Comparison of ENCODE assay signal across 9 mouse cellular contexts in the genomic region with DNA sequence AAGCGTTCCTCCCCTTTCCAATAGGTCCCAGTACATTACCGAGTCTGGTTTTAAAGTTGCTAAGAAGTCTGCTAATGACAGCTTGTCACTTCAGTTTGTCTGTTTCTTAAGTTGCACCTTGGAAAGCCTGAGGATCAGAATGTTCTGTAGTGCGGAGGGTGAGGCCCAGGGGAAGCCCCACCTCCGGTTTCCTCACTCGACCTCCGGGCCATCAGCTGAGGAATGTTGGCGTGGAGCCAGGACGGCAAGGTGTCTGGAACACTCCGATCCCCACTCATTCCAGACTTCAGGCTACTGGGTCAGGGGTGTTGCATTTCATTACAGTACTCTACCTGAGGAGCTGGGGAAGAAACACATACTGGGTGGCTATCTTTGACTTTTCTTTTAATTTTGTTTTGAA.
DNase-seq lines count a peak whose midpoint lies in the region; ATAC-seq and TF ChIP-seq lines count a peak whose summit lies in the region.
"Had no signal": no experiment of that assay in that cellular context is flagged by ENCODE, and none has a peak within 500 bp of the region (broad histone marks: within the 10 kb centered on the region; RNA-seq: fewer than 3 reads in every experiment).

No protein-coding gene starts in this region.

- no peaks in the 10 kb centered on the region for H3K4me1 ChIP-seq in embryonic facial prominence, embryonic 10.5 days
- peaks cover 19% of the 10 kb centered on the region for H3K4me1 ChIP-seq in heart, postnatal 0 days (ENCODE audit: control insufficient read depth, insufficient read depth)
- peaks cover 16% of the 10 kb centered on the region for H3K4me1 ChIP-seq in limb, embryonic 13.5 days

- no peak for TF ChIP-seq CTCF in heart, postnatal 0 days (IDR thresholded peaks at IDR 0.05; ENCODE audit: low read depth)

- no peak overlapping the region for H3K4me2 ChIP-seq in heart, postnatal 0 days (ENCODE audit: low read depth, low read length)
- H3K4me2 ChIP-seq in limb, embryonic 13.5 days (replicated peaks) = peak overlapping the region; percentile 3; the same call in 1 of the 2 replicates

- peak; percentile 89 for ATAC-seq in heart, postnatal 0 days (ENCODE audit: insufficient read depth, low read depth)
- peak; percentile 78; the same call in 1 of the 2 replicates for ATAC-seq in limb, embryonic 13.5 days (ENCODE audit: low FRiP score, low read depth)
- no peak for ATAC-seq in erythroid progenitor cell, adult 5-6 weeks (replicated peaks; ENCODE audit: low FRiP score, poor library complexity, severe bottlenecking)
- ATAC-seq in inflammation-experienced regulatory T-cells, adult 6 months = no peak

- H3K27ac ChIP-seq in embryonic facial prominence, embryonic 10.5 days (replicated peaks) = no peak overlapping the region
- H3K27ac ChIP-seq in heart, postnatal 0 days (ENCODE audit: low read depth) = peak overlapping the region; percentile 68
- 0 out of 2 replicates have a peak overlapping the region, but pooled peaks have one; percentile 33 for H3K27ac ChIP-seq in limb, embryonic 13.5 days

- H3K27me3 ChIP-seq in embryonic facial prominence, embryonic 10.5 days (replicated peaks; ENCODE audit: low read depth, poor library complexity, severe bottlenecking) = no peaks in the 10 kb centered on the region
- no peaks in the 10 kb centered on the region for H3K27me3 ChIP-seq in heart, postnatal 0 days (ENCODE audit: control insufficient read depth, insufficient read depth, low read length)
- H3K27me3 ChIP-seq in limb, embryonic 13.5 days = no peaks in the 10 kb centered on the region

- peak; percentile 94 for DNase-seq in ES-CJ7 (ENCODE audit: low read depth, low spot score)
- DNase-seq in embryonic facial prominence, embryonic 10.5 days (ENCODE audit: low spot score) = peak; percentile 41
- DNase-seq in heart, postnatal 0 days (ENCODE audit: low spot score) = peak; percentile 73
- peak; percentile 82 for DNase-seq in testis, postnatal 14 days (ENCODE audit: low spot score)
- no peak for DNase-seq in retina, postnatal 1 day

- H3K4me3 ChIP-seq in embryonic facial prominence, embryonic 10.5 days = no peak overlapping the region
- no peak overlapping the region for H3K4me3 ChIP-seq in heart, postnatal 0 days (ENCODE audit: low read depth, low read length)
- H3K4me3 ChIP-seq in limb, embryonic 13.5 days = no peak overlapping the region
- H3K4me3 ChIP-seq: erythroblast, embryonic 14.5 days had no signal

- TF ChIP-seq EP300 in heart, postnatal 0 days (IDR thresholded peaks at IDR 0.05; ENCODE audit: low read depth) = peak; percentile 97

- no peaks in the 10 kb centered on the region for H3K9me3 ChIP-seq in embryonic facial prominence, embryonic 10.5 days
- no peaks in the 10 kb centered on the region for H3K9me3 ChIP-seq in heart, postnatal 0 days (replicated peaks; ENCODE audit: control insufficient read depth, low read length)
- H3K9me3 ChIP-seq in limb, embryonic 13.5 days = no peaks in the 10 kb centered on the region

- no peak overlapping the region for H3K9ac ChIP-seq in heart, postnatal 0 days (replicated peaks; ENCODE audit: low read depth, low read length)
- no peak overlapping the region for H3K9ac ChIP-seq in limb, embryonic 13.5 days

- WGBS in embryonic facial prominence, embryonic 10.5 days = 72% methylated on average over 9 of the region's 9 CpGs
- WGBS in heart, postnatal 0 days = 14% methylated on average over 9 of the region's 9 CpGs
- WGBS in limb, embryonic 13.5 days = 24% methylated on average over 9 of the region's 9 CpGs

- peaks cover 13% of the 10 kb centered on the region for H3K36me3 ChIP-seq in embryonic facial prominence, embryonic 10.5 days (replicated peaks)
- H3K36me3 ChIP-seq in heart, postnatal 0 days (replicated peaks; ENCODE audit: control insufficient read depth, insufficient read depth, low read length) = 0 out of 2 replicates have a peak, but pooled peaks cover 3% of the 10 kb centered on the region
- H3K36me3 ChIP-seq in limb, embryonic 13.5 days = peaks cover 15% of the 10 kb centered on the region; the same call in 1 of the 2 replicates

Comparison
In these comparisons a context has a peak if more than half of its experiments do, and no peak if none do; other contexts are left out.
1. ATAC-seq: peak in heart, postnatal 0 days (single experiment) and limb, embryonic 13.5 days (single experiment); none in erythroid progenitor cell, adult 5-6 weeks (single experiment) and inflammation-experienced regulatory T-cells, adult 6 months (single experiment).